Mouse (Mus musculus) hindbrain, embryonic 12.5 days (tissue): ENCODE data around the gene Gm9049. TPM values are rescaled to one million over a fixed set of nuclear protein-coding genes. Genes with fewer than 3 reads are reported as not detected.
A peak's percentile ranks its signal among the peaks of the same experiment; 100 is the strongest.
"Not testable (repeated sequence)": the region's sequence is repeated elsewhere in the genome, so short reads cannot be mapped to it uniquely, and the experiment has no call there.

Source experiments
- ATAC-seq: fragments of 200-750 bp; cut with Nextera tagmentation; 2 replicates; pipeline ENCODE4 v1.8.0; 2017; ENCODE audit warnings: moderate TSS enrichment; ENCODE audit not compliant: low FRiP score
- H3K27ac ChIP-seq: fragments of 300-500 bp; sonication (generic); 2 replicates; pipeline ENCODE4 v1.5.1; 2016; ENCODE audit warnings: mild to moderate bottlenecking
- H3K27me3 ChIP-seq: fragments of 300-500 bp; sonication (generic); 2 replicates; pipeline ENCODE4 v1.6.1; 2016; ENCODE audit warnings: mild to moderate bottlenecking
- H3K36me3 ChIP-seq: fragments of 300-500 bp; sonication (generic); 2 replicates; pipeline ENCODE4 v1.6.1; 2016; ENCODE audit warnings: mild to moderate bottlenecking
- H3K4me1 ChIP-seq: fragments of 300-500 bp; sonication (generic); 2 replicates; pipeline ENCODE4 v1.6.1; 2016
- H3K4me2 ChIP-seq: fragments of 300-500 bp; sonication (generic); replicated peaks from 2 replicates; pipeline ENCODE4 v1.6.1; 2016; ENCODE audit warnings: mild to moderate bottlenecking
- H3K4me3 ChIP-seq: fragments of 300-500 bp; sonication (generic); 2 replicates; pipeline ENCODE4 v1.5.1; 2016; ENCODE audit warnings: mild to moderate bottlenecking
- H3K9ac ChIP-seq: fragments of 300-500 bp; sonication (generic); 2 replicates; pipeline ENCODE4 v1.6.1; 2016; ENCODE audit warnings: mild to moderate bottlenecking, moderate library complexity
- H3K9me3 ChIP-seq: fragments of 300-500 bp; sonication (generic); replicated peaks from 2 replicates; pipeline ENCODE4 v1.6.1; 2016; ENCODE audit warnings: mild to moderate bottlenecking
- WGBS: fragments of 180-500 bp; shearing (Covaris S2); methylation state at CpG from one replicate; pipeline ENCODE4 v1.1.7; 2016; 5-methylcytosine and 5-hydroxymethylcytosine counted together
- polyA plus RNA-seq: library from polyadenylated mRNA; unstranded; fragments of >200 nt; fragmentation: Nextera tagmentation; extraction: Ambion mirVana; gene quantifications from 2 replicates; pipeline ENCODE4 v1.2.1, GENCODE M21; 2016

The Gm9049 gene
- polyA plus RNA-seq = 0.16 TPM in 1 of 2 replicates, not detected in the other

DNA sequence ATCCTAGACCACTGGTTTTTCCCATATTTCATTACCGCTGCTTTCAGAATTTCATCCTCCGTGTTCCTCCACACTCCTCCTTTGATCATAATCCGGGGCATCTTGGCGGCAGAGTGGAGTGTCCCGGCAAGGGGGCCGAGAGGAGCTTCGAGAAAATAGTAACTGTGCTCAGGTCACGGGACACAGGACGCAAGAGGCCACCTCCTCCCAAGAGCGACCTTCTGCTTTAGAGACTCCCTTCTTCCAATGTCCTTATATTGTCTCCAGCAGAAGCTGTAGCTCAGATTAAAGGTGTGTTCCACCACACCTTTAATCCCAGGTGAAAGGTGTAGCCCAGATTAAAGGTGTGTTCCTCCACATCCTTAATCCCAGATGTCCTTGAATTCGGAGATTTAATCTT, at the start of gene Gm9049:
Gene Gm9049 (minus strand): TSS at position 101 of the 400 bp plus-strand sequence.
- H3K27ac ChIP-seq, ATAC-seq, H3K4me3 ChIP-seq, H3K9ac ChIP-seq, H3K27me3 ChIP-seq, H3K9me3 ChIP-seq, H3K36me3 ChIP-seq, H3K4me2 ChIP-seq, H3K4me1 ChIP-seq: not testable (repeated sequence)
- 100% methylated on average over 1 of the region's 11 CpGs for WGBS

DNA sequence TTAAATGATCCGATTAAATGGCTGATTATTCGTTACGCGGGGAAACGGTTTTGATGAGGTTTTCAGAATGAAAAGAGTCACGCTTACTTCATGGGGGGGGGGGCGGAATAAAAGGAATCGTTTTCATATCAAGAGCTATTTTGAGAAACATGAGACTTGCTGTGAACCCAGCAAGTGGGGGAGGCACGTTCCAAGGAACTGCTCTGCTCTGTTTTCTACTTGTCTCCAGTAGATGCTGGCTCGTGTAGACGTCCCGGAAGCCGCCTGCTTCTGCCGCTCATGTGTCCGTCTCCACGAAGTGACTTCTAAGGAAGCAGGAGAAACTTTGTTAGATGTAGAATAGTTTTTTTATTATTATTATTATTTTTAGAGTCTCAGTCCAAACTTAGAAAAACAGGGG, 46.0 kb upstream of the Gm9049 start:
- no peaks in the 10 kb centered on the region for H3K27me3 ChIP-seq
- no peak overlapping the region for H3K4me2 ChIP-seq
- no peaks in the 10 kb centered on the region for H3K36me3 ChIP-seq
- no peaks in the 10 kb centered on the region for H3K9me3 ChIP-seq
- H3K9ac ChIP-seq = no peak overlapping the region
- H3K4me3 ChIP-seq = no peak overlapping the region
- H3K27ac ChIP-seq = no peak overlapping the region
- ATAC-seq = no peak
- 84% methylated on average over 16 of the region's 16 CpGs for WGBS
- no peaks in the 10 kb centered on the region for H3K4me1 ChIP-seq

DNA sequence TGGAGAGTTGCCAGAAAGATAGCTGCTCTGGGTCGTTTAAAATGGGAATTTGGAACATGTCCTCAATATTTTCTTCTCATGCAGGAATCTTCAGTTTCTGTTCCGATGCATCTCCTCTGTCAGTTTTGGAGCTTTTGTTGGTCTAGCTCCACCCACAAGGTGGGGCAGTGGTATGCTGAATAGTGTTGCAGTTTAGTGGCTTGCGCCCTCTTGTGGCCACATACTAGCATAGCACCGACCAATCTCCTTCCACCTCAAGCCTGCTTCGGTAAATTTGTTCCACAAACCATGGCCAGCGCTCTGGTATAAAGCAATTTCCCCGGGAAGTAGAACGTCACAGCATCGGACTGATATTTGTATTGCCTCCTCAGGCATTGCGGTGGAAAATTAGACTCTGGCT, 16.5 kb upstream of the Gm9049 start:
- no peak overlapping the region for H3K27ac ChIP-seq
- no peak overlapping the region for H3K4me3 ChIP-seq
- no peaks in the 10 kb centered on the region for H3K27me3 ChIP-seq
- 15% methylated on average over 10 of the region's 10 CpGs for WGBS
- H3K9me3 ChIP-seq = no peaks in the 10 kb centered on the region
- peak overlapping the region; percentile 42 for H3K4me2 ChIP-seq
- H3K4me1 ChIP-seq = no peaks in the 10 kb centered on the region
- no peaks in the 10 kb centered on the region for H3K36me3 ChIP-seq
- peak; percentile 88 for ATAC-seq
- no peak overlapping the region for H3K9ac ChIP-seq

DNA sequence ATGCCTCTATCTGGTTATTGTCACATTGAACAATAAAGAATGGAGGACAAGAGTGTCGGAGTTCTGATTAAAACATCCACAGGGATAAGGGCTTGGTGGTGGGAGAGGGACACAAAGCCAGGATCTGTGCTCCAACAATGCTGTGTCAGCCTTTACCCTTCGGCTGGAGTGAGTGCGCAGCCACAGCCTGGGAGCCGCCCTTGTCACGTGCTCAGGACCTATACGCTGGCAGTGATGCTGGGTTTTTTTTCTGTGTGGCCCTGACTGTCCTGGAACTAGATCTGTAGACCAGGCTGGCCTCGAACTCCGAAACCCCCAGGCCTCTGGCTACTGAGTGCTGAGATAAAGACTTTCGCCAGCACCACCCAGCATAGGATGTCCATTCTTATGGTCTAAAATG, 15.6 kb upstream of the Gm9049 start:
- 88% methylated on average over 9 of the region's 9 CpGs for WGBS
- Histone ChIP-seq H3K9ac (no peak overlapping the region), H3K9me3 (no peaks in the 10 kb centered on the region), H3K4me3 (no peak overlapping the region), H3K4me1 (no peaks in the 10 kb centered on the region), H3K27ac (no peak overlapping the region), H3K27me3 (no peaks in the 10 kb centered on the region), H3K36me3 (no peaks in the 10 kb centered on the region), H3K4me2 (no peak overlapping the region)
- ATAC-seq = no peak

DNA sequence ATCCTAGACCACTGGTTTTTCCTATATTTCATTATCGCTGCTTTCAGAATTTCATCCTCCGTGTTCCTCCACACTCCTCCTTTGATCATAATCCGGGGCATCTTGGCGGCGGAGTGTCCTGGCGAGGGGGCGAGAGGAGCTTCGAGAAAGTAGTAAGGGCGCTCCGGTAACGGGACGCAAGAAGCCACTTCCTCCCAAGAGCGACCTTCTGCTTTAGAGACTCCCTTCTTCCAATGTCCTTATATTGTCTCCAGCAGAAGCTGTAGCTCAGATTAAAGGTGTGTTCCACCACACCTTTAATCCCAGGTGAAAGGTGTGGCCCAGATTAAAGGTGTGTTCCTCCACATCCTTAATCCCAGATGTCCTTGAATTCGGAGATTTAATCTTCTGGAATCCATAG, 5.3 kb downstream of the Gm9049 start, which contains the start of gene Gm9048:
Gene Gm9048 (minus strand): TSS at position 101 of the 400 bp plus-strand sequence.
- not testable (repeated sequence) for H3K4me2 ChIP-seq, ATAC-seq, H3K4me1 ChIP-seq, H3K27me3 ChIP-seq, H3K9me3 ChIP-seq, H3K4me3 ChIP-seq, H3K36me3 ChIP-seq, H3K9ac ChIP-seq, H3K27ac ChIP-seq
- 92% methylated on average over 1 of the region's 14 CpGs for WGBS

DNA sequence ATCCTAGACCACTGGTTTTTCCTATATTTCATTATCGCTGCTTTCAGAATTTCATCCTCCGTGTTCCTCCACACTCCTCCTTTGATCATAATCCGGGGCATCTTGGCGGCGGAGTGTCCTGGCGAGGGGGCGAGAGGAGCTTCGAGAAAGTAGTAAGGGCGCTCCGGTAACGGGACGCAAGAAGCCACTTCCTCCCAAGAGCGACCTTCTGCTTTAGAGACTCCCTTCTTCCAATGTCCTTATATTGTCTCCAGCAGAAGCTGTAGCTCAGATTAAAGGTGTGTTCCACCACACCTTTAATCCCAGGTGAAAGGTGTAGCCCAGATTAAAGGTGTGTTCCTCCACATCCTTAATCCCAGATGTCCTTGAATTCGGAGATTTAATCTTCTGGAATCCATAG, 10.8 kb downstream of the Gm9049 start, which contains the start of gene Gm9046:
Gene Gm9046 (minus strand): TSS at position 101 of the 400 bp plus-strand sequence.
- not testable (repeated sequence) for ATAC-seq, H3K4me1 ChIP-seq, H3K9me3 ChIP-seq, H3K36me3 ChIP-seq, H3K4me2 ChIP-seq, H3K4me3 ChIP-seq, H3K27me3 ChIP-seq, H3K27ac ChIP-seq, H3K9ac ChIP-seq
- no CpG with 5 or more reads among the region's 14 CpGs for WGBS

DNA sequence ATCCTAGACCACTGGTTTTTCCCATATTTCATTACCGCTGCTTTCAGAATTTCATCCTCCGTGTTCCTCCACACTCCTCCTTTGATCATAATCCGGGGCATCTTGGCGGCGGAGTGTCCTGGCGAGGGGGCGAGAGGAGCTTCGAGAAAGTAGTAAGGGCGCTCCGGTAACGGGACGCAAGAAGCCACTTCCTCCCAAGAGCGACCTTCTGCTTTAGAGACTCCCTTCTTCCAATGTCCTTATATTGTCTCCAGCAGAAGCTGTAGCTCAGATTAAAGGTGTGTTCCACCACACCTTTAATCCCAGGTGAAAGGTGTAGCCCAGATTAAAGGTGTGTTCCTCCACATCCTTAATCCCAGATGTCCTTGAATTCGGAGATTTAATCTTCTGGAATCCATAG, 16.2 kb downstream of the Gm9049 start, which contains the start of gene Gm9045:
Gene Gm9045 (minus strand): TSS at position 101 of the 400 bp plus-strand sequence.
- ATAC-seq, H3K36me3 ChIP-seq, H3K4me3 ChIP-seq, H3K4me1 ChIP-seq, H3K4me2 ChIP-seq, H3K9ac ChIP-seq, H3K9me3 ChIP-seq, H3K27ac ChIP-seq, H3K27me3 ChIP-seq: not testable (repeated sequence)
- WGBS = no CpG with 5 or more reads among the region's 14 CpGs

DNA sequence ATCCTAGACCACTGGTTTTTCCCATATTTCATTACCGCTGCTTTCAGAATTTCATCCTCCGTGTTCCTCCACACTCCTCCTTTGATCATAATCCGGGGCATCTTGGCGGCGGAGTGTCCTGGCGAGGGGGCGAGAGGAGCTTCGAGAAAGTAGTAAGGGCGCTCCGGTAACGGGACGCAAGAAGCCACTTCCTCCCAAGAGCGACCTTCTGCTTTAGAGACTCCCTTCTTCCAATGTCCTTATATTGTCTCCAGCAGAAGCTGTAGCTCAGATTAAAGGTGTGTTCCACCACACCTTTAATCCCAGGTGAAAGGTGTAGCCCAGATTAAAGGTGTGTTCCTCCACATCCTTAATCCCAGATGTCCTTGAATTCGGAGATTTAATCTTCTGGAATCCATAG, 21.6 kb downstream of the Gm9049 start, which contains the start of gene Gm9044:
Gene Gm9044 (minus strand): TSS at position 101 of the 400 bp plus-strand sequence.
- not testable (repeated sequence) for H3K4me2 ChIP-seq, ATAC-seq, H3K27ac ChIP-seq, H3K9me3 ChIP-seq, H3K27me3 ChIP-seq, H3K4me1 ChIP-seq, H3K9ac ChIP-seq, H3K4me3 ChIP-seq, H3K36me3 ChIP-seq
- WGBS = no CpG with 5 or more reads among the region's 14 CpGs

- H3K4me3 ChIP-seq, H3K27me3 ChIP-seq, H3K27ac ChIP-seq, H3K36me3 ChIP-seq, H3K4me1 ChIP-seq, ATAC-seq, H3K9ac ChIP-seq, H3K9me3 ChIP-seq, H3K4me2 ChIP-seq: not testable (repeated sequence)
- no CpG with 5 or more reads among the region's 11 CpGs for WGBS
Measured at GRCm38 (mm10) chr10:118326869-118327268, 27.0 kb downstream of the Gm9049 start, which contains the start of gene Gm9040. Gene Gm9040 (minus strand): TSS chr10:118326969.

- H3K9ac ChIP-seq = no peak overlapping the region
- H3K4me3 ChIP-seq = no peak overlapping the region
- no peaks in the 10 kb centered on the region for H3K36me3 ChIP-seq
- ATAC-seq = no peak
- no peak overlapping the region for H3K4me2 ChIP-seq
- 86% methylated on average over 8 of the region's 8 CpGs for WGBS
- H3K27ac ChIP-seq = no peak overlapping the region
- H3K9me3 ChIP-seq = no peaks in the 10 kb centered on the region
- H3K4me1 ChIP-seq = no peaks in the 10 kb centered on the region
- H3K27me3 ChIP-seq = no peaks in the 10 kb centered on the region
Measured at GRCm38 (mm10) chr10:118319024-118319423, 34.9 kb downstream of the Gm9049 start.

- not testable (repeated sequence) for H3K4me2 ChIP-seq, ATAC-seq, H3K9me3 ChIP-seq, H3K4me1 ChIP-seq, H3K27ac ChIP-seq, H3K9ac ChIP-seq, H3K27me3 ChIP-seq, H3K4me3 ChIP-seq, H3K36me3 ChIP-seq
- WGBS = 53% methylated on average over 2 of the region's 2 CpGs
Measured at GRCm38 (mm10) chr10:118302133-118302532, 51.8 kb downstream of the Gm9049 start.
